In the genomic region with DNA sequence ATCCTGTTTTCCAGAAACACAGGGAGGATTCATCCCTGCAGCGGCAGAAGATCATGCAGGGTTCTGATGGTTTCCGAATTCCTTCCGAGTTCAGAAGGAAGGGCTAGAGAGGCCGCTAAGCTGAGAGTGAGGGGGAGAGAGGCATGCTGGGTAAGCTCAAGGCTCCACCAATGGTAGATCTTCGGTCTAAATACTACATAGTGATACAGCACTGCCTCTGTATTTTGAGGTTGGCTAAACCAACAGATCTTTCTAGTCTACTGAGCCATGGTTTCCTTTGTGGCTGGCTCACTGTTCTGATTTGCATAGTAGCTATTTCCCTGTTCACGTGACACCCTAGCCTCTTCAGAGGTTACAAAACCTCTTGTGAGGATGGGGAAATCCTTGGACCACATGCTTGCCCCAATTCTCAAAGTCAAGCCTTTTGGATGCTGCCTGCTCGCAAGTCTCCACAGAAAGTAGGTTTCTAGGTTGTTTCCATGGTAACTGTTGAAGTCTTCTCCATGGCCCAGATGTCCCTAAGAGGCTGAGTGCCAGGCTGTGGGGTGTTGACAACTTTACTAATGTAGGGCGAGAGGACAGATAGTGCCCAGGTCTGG, we compare ENCODE assay signal across 11 mouse cellular contexts. TPM values are rescaled to one million over a fixed set of nuclear protein-coding genes. Genes with fewer than 3 reads are reported as not detected.
DNase-seq lines count a peak whose midpoint lies in the region; ATAC-seq and TF ChIP-seq lines count a peak whose summit lies in the region.
"Had no signal": no experiment of that assay in that cellular context is flagged by ENCODE, and none has a peak within 500 bp of the region (broad histone marks: within the 10 kb centered on the region; RNA-seq: fewer than 3 reads in every experiment).

No protein-coding gene starts in this region.

- no peaks in the 10 kb centered on the region for H3K9me3 ChIP-seq in MEL (replicated peaks; ENCODE audit: insufficient read depth, low read length)

- peak; percentile 86 for ATAC-seq in granulocyte monocyte progenitor cell, adult 5-6 weeks (replicated peaks; ENCODE audit: poor library complexity, severe bottlenecking)
- no peak for ATAC-seq in inflammation-experienced regulatory T-cells, adult 6 months

- TF ChIP-seq RAD21 in MEL (IDR thresholded peaks at IDR 0.05; ENCODE audit: low read depth, low read length), result no peak

- no peak overlapping the region for H3K4me3 ChIP-seq in MEL (ENCODE audit: control insufficient read depth in 1 of 2, insufficient read depth in 1 of 2, low read depth in 2 of 2, low read length in 2 of 2)

- no peak overlapping the region for H3K27ac ChIP-seq in MEL (ENCODE audit: control insufficient read depth, low read depth, low read length)

- DNase-seq in heart, adult 11 months, result peak; percentile 70
- DNase-seq in heart, postnatal 36 days, result no peak
- DNase-seq in MEL (ENCODE audit: low read depth, low spot score), result no peak
- DNase-seq in retina, embryonic 14.5 days (ENCODE audit: low spot score), result peak; percentile 55
- no peak for DNase-seq in kidney, adult 8-10 months
- DNase-seq in heart, adult 9 months (ENCODE audit: low spot score in 2 of 2), result no peak

- H3K4me1 ChIP-seq in MEL (ENCODE audit: control insufficient read depth in 1 of 2, insufficient read depth in 2 of 2, low read length in 2 of 2), result peaks cover 0 to 7% of the 10 kb centered on the region in 2 experiments; a peak in 2 of 4 replicates

- H3K36me3 ChIP-seq in MEL (ENCODE audit: control insufficient read depth in 1 of 2, insufficient read depth in 2 of 2, low read length in 2 of 2), result peaks cover 0 to 3% of the 10 kb centered on the region in 2 experiments; a peak in 2 of 4 replicates

- TF ChIP-seq EP300 in MEL (IDR thresholded peaks at IDR 0.05; ENCODE audit: low read depth in 1 of 2, low read length in 2 of 2), result no peak

- no peak for TF ChIP-seq POLR2A in MEL (IDR thresholded peaks at IDR 0.05; ENCODE audit: control insufficient read depth in 1 of 2, insufficient read depth in 1 of 2, low read depth in 1 of 2, low read length in 2 of 2, poor library complexity in 1 of 2)

- intact Hi-C loops in heart, postnatal 36 days (cut with DNase I), result no loop called here

- H3K9ac ChIP-seq in MEL (ENCODE audit: control insufficient read depth, low read depth, low read length, poor library complexity, severe bottlenecking), result no peak overlapping the region

- no peaks in the 10 kb centered on the region for H3K79me2 ChIP-seq in MEL (ENCODE audit: control insufficient read depth, insufficient read depth, low read length, poor library complexity)

- H3K27me3 ChIP-seq in MEL (ENCODE audit: control insufficient read depth in 1 of 2, insufficient read depth in 2 of 2, low read length in 2 of 2), result peaks cover 11 to 16% of the 10 kb centered on the region in 2 experiments

- no peak for TF ChIP-seq CTCF in MEL (IDR thresholded peaks at IDR 0.05 in 2 of 3, conservative IDR thresholded peaks at IDR 0.05 in 1 of 3; ENCODE audit: control insufficient read depth in 1 of 3, insufficient read depth in 1 of 3, low read depth in 2 of 3, low read length in 3 of 3, poor library complexity in 1 of 3, severe bottlenecking in 1 of 3)

TF ChIP-seq in MEL, 35 proteins besides CTCF, POLR2A, EP300 and RAD21:
- TF ChIP-seq USF1 (IDR thresholded peaks at IDR 0.05; ENCODE audit: low read depth, low read length) (peak; percentile 30; the same call in 1 of the 2 replicates), TCF12 (IDR thresholded peaks at IDR 0.05; ENCODE audit: low read depth, low read length) (no peak)

RNA-seq across cellular contexts. Expression of a gene that starts 4.8 kb away (rescaled TPM):
- total RNA-seq in heart, postnatal 36 days (2021), result not detected
- total RNA-seq in MEL (2012; rRNA removed), result not detected in 2 replicates
- polyA plus RNA-seq in MEL (2012; ENCODE audit: insufficient read depth in 1 of 2, insufficient read length in 2 of 2, low read depth in 1 of 2, low replicate concordance in 2 of 2, missing spikeins in 1 of 2), result not detected
- total RNA-seq in granulocyte monocyte progenitor cell, adult 5-6 weeks (2014; fragmentation: Nextera tagmentation), result not detected in 2 replicates
- not detected in 2 replicates for total RNA-seq in granulocyte monocyte progenitor cell, adult 5-6 weeks (2017)
- polyA plus RNA-seq in inflammation-experienced regulatory T-cells, adult 6 months (2017; shearing (Covaris generic)), result not detected
- total RNA-seq: gastrocnemius, adult 18-20 months had no signal
- polyA plus RNA-seq: spleen, adult 2 months had no signal

RNA-seq across cellular contexts. Expression of a gene that starts 19.0 kb away (rescaled TPM):
- total RNA-seq in heart, postnatal 36 days (2021), result not detected
- total RNA-seq in MEL (2012; rRNA removed), result not detected in 2 replicates
- not detected for polyA plus RNA-seq in MEL (2012; ENCODE audit: insufficient read depth in 1 of 2, insufficient read length in 2 of 2, low read depth in 1 of 2, low replicate concordance in 2 of 2, missing spikeins in 1 of 2)
- total RNA-seq in granulocyte monocyte progenitor cell, adult 5-6 weeks (2014; fragmentation: Nextera tagmentation), result not detected in 2 replicates
- not detected in 2 replicates for total RNA-seq in granulocyte monocyte progenitor cell, adult 5-6 weeks (2017)
- not detected for polyA plus RNA-seq in inflammation-experienced regulatory T-cells, adult 6 months (2017; shearing (Covaris generic))
- total RNA-seq: gastrocnemius, adult 18-20 months; left cerebral cortex, adult 8-10 months had no signal
- polyA plus RNA-seq: spleen, adult 2 months had no signal

RNA-seq across cellular contexts. Expression of a gene that starts 19.2 kb away (rescaled TPM):
- 1 to 10 TPM; 3.4 to 3.7 TPM for total RNA-seq in heart, postnatal 36 days (2021)
- total RNA-seq in MEL (2012; rRNA removed), result not detected in 2 replicates
- not detected for polyA plus RNA-seq in MEL (2012; ENCODE audit: insufficient read depth in 1 of 2, insufficient read length in 2 of 2, low read depth in 1 of 2, low replicate concordance in 2 of 2, missing spikeins in 1 of 2)
- total RNA-seq in granulocyte monocyte progenitor cell, adult 5-6 weeks (2014; fragmentation: Nextera tagmentation), result 1.7 and 7.5 TPM in 2 replicates
- 0.39 TPM in 1 of 2 replicates, not detected in the other for total RNA-seq in granulocyte monocyte progenitor cell, adult 5-6 weeks (2017)
- polyA plus RNA-seq in inflammation-experienced regulatory T-cells, adult 6 months (2017; shearing (Covaris generic)), result 10 to 100 TPM in 1 of 3 experiments, 1 to 10 TPM in 2; 4.5 to 13.5 (median 7.3) TPM

RNA-seq across cellular contexts. Expression of a gene that starts 32.2 kb away (rescaled TPM):
- total RNA-seq in heart, postnatal 36 days (2021), result not detected
- total RNA-seq in MEL (2012; rRNA removed), result not detected in 2 replicates
- not detected for polyA plus RNA-seq in MEL (2012; ENCODE audit: insufficient read depth in 1 of 2, insufficient read length in 2 of 2, low read depth in 1 of 2, low replicate concordance in 2 of 2, missing spikeins in 1 of 2)
- not detected in 2 replicates for total RNA-seq in granulocyte monocyte progenitor cell, adult 5-6 weeks (2014; fragmentation: Nextera tagmentation)
- total RNA-seq in granulocyte monocyte progenitor cell, adult 5-6 weeks (2017), result not detected in 2 replicates
- polyA plus RNA-seq in inflammation-experienced regulatory T-cells, adult 6 months (2017; shearing (Covaris generic)), result not detected
- total RNA-seq: gastrocnemius, adult 18-20 months had no signal
- polyA plus RNA-seq: spleen, adult 2 months had no signal

RNA-seq across cellular contexts. Expression of a gene that starts 47.2 kb away (rescaled TPM):
- total RNA-seq in heart, postnatal 36 days (2021), result not detected
- not detected in 2 replicates for total RNA-seq in MEL (2012; rRNA removed)
- not detected for polyA plus RNA-seq in MEL (2012; ENCODE audit: insufficient read depth in 1 of 2, insufficient read length in 2 of 2, low read depth in 1 of 2, low replicate concordance in 2 of 2, missing spikeins in 1 of 2)
- not detected in 2 replicates for total RNA-seq in granulocyte monocyte progenitor cell, adult 5-6 weeks (2014; fragmentation: Nextera tagmentation)
- total RNA-seq in granulocyte monocyte progenitor cell, adult 5-6 weeks (2017), result not detected in 2 replicates
- not detected for polyA plus RNA-seq in inflammation-experienced regulatory T-cells, adult 6 months (2017; shearing (Covaris generic))
- total RNA-seq: left cerebral cortex, adult 8-10 months had no signal
- polyA plus RNA-seq: spleen, adult 2 months had no signal

Comparison
In these comparisons a context has a peak if more than half of its experiments do, and no peak if none do; other contexts are left out.
1. DNase-seq: peak in heart, adult 11 months (single experiment) and retina, embryonic 14.5 days (single experiment); none in heart, postnatal 36 days (0 of 2), MEL (single experiment), kidney, adult 8-10 months (0 of 2) and heart, adult 9 months (0 of 2).